Mouse (Mus musculus): ENCODE results near the gene Nob1. TPM values are rescaled to one million over a fixed set of nuclear protein-coding genes. Genes with fewer than 3 reads are reported as not detected.

Gene Nob1
- polyA plus RNA-seq, 1 experiment from 2014 or later = 47.5 TPM

- H3K27me3 ChIP-seq (ENCODE audit: insufficient read depth, low read length) = no peaks in the 10 kb centered on the region
- no peaks in the 10 kb centered on the region for H3K9me3 ChIP-seq (replicated peaks; ENCODE audit: low read length)
- 65% methylated on average over 3 of the region's 3 CpGs for WGBS
- TF ChIP-seq CTCF (IDR thresholded peaks at IDR 0.05; ENCODE audit: low read depth) = no peak
- H3K36me3 ChIP-seq (ENCODE audit: insufficient read depth, low read length) = peaks cover 14% of the 10 kb centered on the region
- H3K27ac ChIP-seq = no peak overlapping the region
- no peak overlapping the region for H3K4me3 ChIP-seq (replicated peaks; ENCODE audit: low read depth, low read length)
- 0 out of 2 replicates have a peak, but pooled peaks cover 6% of the 10 kb centered on the region for H3K4me1 ChIP-seq (replicated peaks; ENCODE audit: insufficient read depth, low read length)
- no peak overlapping the region for H3K4me2 ChIP-seq (ENCODE audit: low read length)
- DNase-seq (ENCODE audit: low spot score) = no peak
- H3K9ac ChIP-seq (ENCODE audit: low read depth, low read length) = no peak overlapping the region
- no peak for ATAC-seq (replicated peaks; ENCODE audit: low FRiP score, low read depth)
Observed at GRCm38 (mm10) chr8:107405935-107406334, 18.9 kb downstream of the Nob1 start.

- Histone ChIP-seq H3K4me3 (replicated peaks; ENCODE audit: low read depth, low read length) (no peak overlapping the region), H3K9ac (ENCODE audit: low read depth, low read length) (no peak overlapping the region), H3K36me3 (ENCODE audit: insufficient read depth, low read length) (no peaks in the 10 kb centered on the region), H3K4me2 (ENCODE audit: low read length) (no peak overlapping the region), H3K4me1 (replicated peaks; ENCODE audit: insufficient read depth, low read length) (0 out of 2 replicates have a peak, but pooled peaks cover 6% of the 10 kb centered on the region), H3K9me3 (replicated peaks; ENCODE audit: low read length) (no peaks in the 10 kb centered on the region), H3K27ac (no peak overlapping the region), H3K27me3 (ENCODE audit: insufficient read depth, low read length) (no peaks in the 10 kb centered on the region)
- ATAC-seq (replicated peaks; ENCODE audit: low FRiP score, low read depth) = no peak
- 78% methylated on average over 4 of the region's 4 CpGs for WGBS
- no peak for DNase-seq (ENCODE audit: low spot score)
- TF ChIP-seq CTCF (IDR thresholded peaks at IDR 0.05; ENCODE audit: low read depth) = no peak
Observed at GRCm38 (mm10) chr8:107404057-107404456, 20.8 kb downstream of the Nob1 start.

- Histone ChIP-seq H3K36me3 (ENCODE audit: insufficient read depth, low read length) (no peaks in the 10 kb centered on the region), H3K4me1 (replicated peaks; ENCODE audit: insufficient read depth, low read length) (0 out of 2 replicates have a peak, but pooled peaks cover 6% of the 10 kb centered on the region), H3K27me3 (ENCODE audit: insufficient read depth, low read length) (no peaks in the 10 kb centered on the region), H3K9ac (ENCODE audit: low read depth, low read length) (peak within 1 kb of the TSS; percentile 32), H3K9me3 (replicated peaks; ENCODE audit: low read length) (no peaks in the 10 kb centered on the region), H3K4me3 (replicated peaks; ENCODE audit: low read depth, low read length) (peak within 1 kb of the TSS; percentile 16), H3K4me2 (ENCODE audit: low read length) (peak within 1 kb of the TSS; percentile 56), H3K27ac (no peak within 1 kb of the TSS; the same call in 1 of the 2 replicates)
- ATAC-seq (replicated peaks; ENCODE audit: low FRiP score, low read depth) = peak; percentile 97
- TF ChIP-seq CTCF (IDR thresholded peaks at IDR 0.05; ENCODE audit: low read depth) = no peak
- DNase-seq (ENCODE audit: low spot score) = peak; percentile 95
- 7% methylated on average over 22 of the region's 22 CpGs for WGBS
Observed at GRCm38 (mm10) chr8:107403038-107403781, 21.6 kb downstream of the Nob1 start, which contains the start of gene Nqo1. TSS of gene Nqo1 (minus strand) at chr8:107403206.

- Histone ChIP-seq H3K9me3 (replicated peaks; ENCODE audit: low read length) (no peaks in the 10 kb centered on the region), H3K36me3 (ENCODE audit: insufficient read depth, low read length) (no peaks in the 10 kb centered on the region), H3K9ac (ENCODE audit: low read depth, low read length) (no peak overlapping the region), H3K4me2 (ENCODE audit: low read length) (no peak overlapping the region), H3K4me3 (replicated peaks; ENCODE audit: low read depth, low read length) (no peak overlapping the region), H3K4me1 (replicated peaks; ENCODE audit: insufficient read depth, low read length) (0 out of 2 replicates have a peak, but pooled peaks cover 6% of the 10 kb centered on the region), H3K27me3 (ENCODE audit: insufficient read depth, low read length) (no peaks in the 10 kb centered on the region), H3K27ac (no peak overlapping the region)
- no peak for ATAC-seq (replicated peaks; ENCODE audit: low FRiP score, low read depth)
- no peak for DNase-seq (ENCODE audit: low spot score)
- no peak for TF ChIP-seq CTCF (IDR thresholded peaks at IDR 0.05; ENCODE audit: low read depth)
- WGBS = 73% methylated on average over 5 of the region's 5 CpGs
Observed at GRCm38 (mm10) chr8:107401866-107402265, 23.0 kb downstream of the Nob1 start.

GRCm38 (mm10) chr8:107399495-107399894 lies 25.4 kb downstream of the Nob1 start:
- DNase-seq (ENCODE audit: low spot score) (no peak), ATAC-seq (replicated peaks; ENCODE audit: low FRiP score, low read depth) (no peak)
- Histone ChIP-seq H3K27ac (no peak overlapping the region), H3K4me3 (replicated peaks; ENCODE audit: low read depth, low read length) (no peak overlapping the region), H3K9ac (ENCODE audit: low read depth, low read length) (no peak overlapping the region), H3K36me3 (ENCODE audit: insufficient read depth, low read length) (no peaks in the 10 kb centered on the region), H3K27me3 (ENCODE audit: insufficient read depth, low read length) (no peaks in the 10 kb centered on the region), H3K4me2 (ENCODE audit: low read length) (no peak overlapping the region), H3K4me1 (replicated peaks; ENCODE audit: insufficient read depth, low read length) (0 out of 2 replicates have a peak, but pooled peaks cover 6% of the 10 kb centered on the region), H3K9me3 (replicated peaks; ENCODE audit: low read length) (no peaks in the 10 kb centered on the region)
- 19% methylated on average over 9 of the region's 9 CpGs for WGBS
- TF ChIP-seq CTCF (IDR thresholded peaks at IDR 0.05; ENCODE audit: low read depth) = no peak

GRCm38 (mm10) chr8:107397665-107398064 lies 27.2 kb downstream of the Nob1 start:
- Histone ChIP-seq H3K4me2 (ENCODE audit: low read length) (no peak overlapping the region), H3K27me3 (ENCODE audit: insufficient read depth, low read length) (no peaks in the 10 kb centered on the region), H3K27ac (peak overlapping the region; percentile 15; the same call in 1 of the 2 replicates), H3K36me3 (ENCODE audit: insufficient read depth, low read length) (no peaks in the 10 kb centered on the region), H3K4me3 (replicated peaks; ENCODE audit: low read depth, low read length) (no peak overlapping the region), H3K4me1 (replicated peaks; ENCODE audit: insufficient read depth, low read length) (0 out of 2 replicates have a peak, but pooled peaks cover 6% of the 10 kb centered on the region), H3K9me3 (replicated peaks; ENCODE audit: low read length) (no peaks in the 10 kb centered on the region), H3K9ac (ENCODE audit: low read depth, low read length) (no peak overlapping the region)
- no peak for TF ChIP-seq CTCF (IDR thresholded peaks at IDR 0.05; ENCODE audit: low read depth)
- DNase-seq (ENCODE audit: low spot score) = no peak
- 31% methylated on average over 12 of the region's 12 CpGs for WGBS
- ATAC-seq (replicated peaks; ENCODE audit: low FRiP score, low read depth) = no peak
